Mouse (Mus musculus): Measurements from ENCODE around the gene Ptcd1.
"Not testable (repeated sequence)": the region's sequence is repeated elsewhere in the genome, so short reads cannot be mapped to it uniquely, and the experiment has no call there.

The Ptcd1 gene

GRCm38 (mm10) chr5:145166536-145167305 lies at the start of gene Ptcd1, which contains the start of gene Cpsf4:
Gene Ptcd1 (minus strand): TSS chr5:145167108.
Gene Cpsf4 (plus strand): TSS chr5:145167213.
- DNase-seq (ENCODE audit: low spot score in 2 of 2), result peak; percentile 99 to 100

GRCm38 (mm10) chr5:145214679-145215078 lies 47.8 kb upstream of the Ptcd1 start:
- DNase-seq (ENCODE audit: low spot score in 2 of 2), result no peak

- no peak for DNase-seq (ENCODE audit: low spot score in 2 of 2)
Measured at GRCm38 (mm10) chr5:145213505-145213904, 46.6 kb upstream of the Ptcd1 start.

GRCm38 (mm10) chr5:145212216-145212615 lies 45.3 kb upstream of the Ptcd1 start:
- DNase-seq (ENCODE audit: low spot score in 2 of 2), result no peak

- no peak for DNase-seq (ENCODE audit: low spot score in 2 of 2)
Measured at GRCm38 (mm10) chr5:145211340-145211739, 44.4 kb upstream of the Ptcd1 start.

- not testable (repeated sequence) for DNase-seq (ENCODE audit: low spot score in 2 of 2)
Measured at GRCm38 (mm10) chr5:145208391-145208790, 41.5 kb upstream of the Ptcd1 start.

GRCm38 (mm10) chr5:145207954-145208353 lies 41.0 kb upstream of the Ptcd1 start:
- no peak for DNase-seq (ENCODE audit: low spot score in 2 of 2)

- no peak for DNase-seq (ENCODE audit: low spot score in 2 of 2)
Measured at GRCm38 (mm10) chr5:145207385-145207784, 40.5 kb upstream of the Ptcd1 start.

GRCm38 (mm10) chr5:145205041-145205440 lies 38.1 kb upstream of the Ptcd1 start:
- DNase-seq (ENCODE audit: low spot score in 2 of 2), result no peak

- DNase-seq (ENCODE audit: low spot score in 2 of 2), result peak; percentile 94 to 97
Measured at GRCm38 (mm10) chr5:145203936-145204691, 37.2 kb upstream of the Ptcd1 start, which contains the start of gene Zkscan5. Gene Zkscan5 (plus strand): TSS chr5:145204562.

- no peak for DNase-seq (ENCODE audit: low spot score in 2 of 2)
Measured at GRCm38 (mm10) chr5:145202446-145202845, 35.5 kb upstream of the Ptcd1 start.

- peak; percentile 64 to 88 for DNase-seq (ENCODE audit: low spot score in 2 of 2)
Measured at GRCm38 (mm10) chr5:145201321-145201991, 34.5 kb upstream of the Ptcd1 start, which contains the start of gene Zkscan14. Gene Zkscan14 (minus strand): TSS chr5:145201868.

- no peak for DNase-seq (ENCODE audit: low spot score in 2 of 2)
Measured at GRCm38 (mm10) chr5:145200387-145200786, 33.5 kb upstream of the Ptcd1 start.

GRCm38 (mm10) chr5:145191962-145192361 lies 25.1 kb upstream of the Ptcd1 start, which contains the start of gene Atp5j2:
Gene Atp5j2 (minus strand): TSS chr5:145192062.
- DNase-seq (ENCODE audit: low spot score in 2 of 2), result no peak

- DNase-seq (ENCODE audit: low spot score in 2 of 2), result peak; percentile 90 to 95
Measured at GRCm38 (mm10) chr5:145190875-145191798, 24.2 kb upstream of the Ptcd1 start.

- no peak for DNase-seq (ENCODE audit: low spot score in 2 of 2)
Measured at GRCm38 (mm10) chr5:145190373-145190772, 23.5 kb upstream of the Ptcd1 start.

- no peak for DNase-seq (ENCODE audit: low spot score in 2 of 2)
Measured at GRCm38 (mm10) chr5:145189416-145189815, 22.5 kb upstream of the Ptcd1 start.

GRCm38 (mm10) chr5:145185244-145185643 lies 18.3 kb upstream of the Ptcd1 start:
- DNase-seq (ENCODE audit: low spot score in 2 of 2), result no peak

- DNase-seq (ENCODE audit: low spot score in 2 of 2), result no peak
Measured at GRCm38 (mm10) chr5:145178461-145178980, 11.6 kb upstream of the Ptcd1 start.

- no peak for DNase-seq (ENCODE audit: low spot score in 2 of 2)
Measured at GRCm38 (mm10) chr5:145167306-145167661, 376 bp upstream of the Ptcd1 start.

GRCm38 (mm10) chr5:145165184-145165583 lies 1.7 kb downstream of the Ptcd1 start:
- no peak for DNase-seq (ENCODE audit: low spot score in 2 of 2)
